Mouse (Mus musculus) kidney, adult 2 months (tissue): ENCODE results near the gene Trp53i11.

ENCODE experiments used
- CTCF ChIP-seq: fragments of 200-500 bp; conservative IDR thresholded peaks from 2 replicates; pipeline ENCODE4 v1.5.1; 2011; ENCODE audit warnings: low read depth, mild to moderate bottlenecking, control low read depth, low read length, moderate library complexity, mixed read lengths; ENCODE audit not compliant: insufficient read depth, insufficient read length
- POLR2A ChIP-seq: fragments of 200-500 bp; IDR thresholded peaks from one replicate; pipeline ENCODE4 v1.6.1; 2011; ENCODE audit warnings: low read depth, low read length, control low read depth

DNA sequence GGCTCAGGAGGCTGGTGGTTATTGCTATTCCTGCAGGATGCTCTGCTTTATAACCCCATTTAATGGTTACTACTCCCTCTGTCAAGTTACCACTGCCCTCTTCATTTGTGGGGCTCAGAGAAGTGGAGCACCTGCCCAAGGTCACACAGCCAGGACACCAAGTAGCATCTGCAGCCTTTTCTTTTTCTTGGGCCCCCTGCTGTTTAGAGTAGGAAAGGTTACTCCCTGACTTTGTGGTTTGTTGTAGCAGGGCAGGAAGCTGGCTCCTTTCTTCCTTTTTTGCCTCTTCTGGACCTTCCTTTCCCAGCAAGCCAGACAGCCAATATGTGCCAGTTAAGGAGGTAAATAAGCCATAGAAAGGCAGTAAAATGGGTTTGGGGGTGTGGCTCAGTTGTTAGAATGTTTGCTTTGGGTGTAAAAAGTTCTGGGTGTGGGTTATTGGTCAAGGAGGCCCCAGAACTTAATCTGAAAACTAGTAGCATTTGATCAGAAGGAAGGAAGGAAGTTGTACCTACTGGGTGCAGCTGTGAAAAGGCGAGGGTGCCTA lies 32.8 kb upstream of the Trp53i11 start:
- TF ChIP-seq POLR2A (no peak), CTCF (no peak)
